Mouse (Mus musculus) layer of hippocampus, adult 2 months (tissue): Measurements from ENCODE around the gene 1700003F12Rik. TPM values are rescaled to one million over a fixed set of nuclear protein-coding genes. Genes with fewer than 3 reads are reported as not detected.

Experiments
- DNase-seq, 2 experiments: peaks; one replicate each; pipeline ENCODE4 v3.0.0; 2022; ENCODE audit warnings: low spot score in 2 of 2
- H3K27ac ChIP-seq: fragments of 200-600 bp; 2 replicates; pipeline ENCODE4 v1.8.1; 2022
- H3K4me3 ChIP-seq: fragments of 200-600 bp; 2 replicates; pipeline ENCODE4 v1.8.1; 2022; ENCODE audit warnings: mild to moderate bottlenecking
- CTCF ChIP-seq: fragments of 200-600 bp; conservative IDR thresholded peaks from 2 replicates; pipeline ENCODE4 v1.8.1; 2022; ENCODE audit warnings: antibody characterized with exemption, mild to moderate bottlenecking, moderate library complexity
- total RNA-seq, 2 experiments: library from RNA; stranded (reverse); gene quantifications; 2 replicates each; pipeline ENCODE4 v1.2.3; 2021

1700003F12Rik gene
- total RNA-seq, 2 experiments from 2014 or later = 1.4 TPM; not detected in 1

DNA sequence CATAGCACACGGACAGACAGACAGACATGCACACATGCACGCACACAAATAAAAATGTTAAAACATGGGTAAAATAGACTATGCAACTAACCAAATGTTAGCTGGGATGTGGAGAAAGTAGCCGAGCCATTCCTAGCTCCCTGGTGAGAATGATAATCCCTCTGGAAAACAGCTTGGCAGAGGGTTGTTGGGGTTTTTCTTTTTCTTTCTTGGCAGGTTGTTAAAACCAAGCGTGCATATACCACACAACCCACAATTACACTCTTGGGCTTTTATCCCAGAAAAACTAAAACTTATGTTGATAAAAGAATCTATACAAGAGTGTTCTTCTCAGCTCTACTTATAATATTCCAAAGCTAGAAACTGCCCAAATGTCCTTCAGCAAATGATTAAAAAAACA lies 42.2 kb downstream of the 1700003F12Rik start:
- no peak for DNase-seq
- TF ChIP-seq CTCF = no peak
- Histone ChIP-seq H3K4me3 (no peak overlapping the region), H3K27ac (no peak overlapping the region)

DNA sequence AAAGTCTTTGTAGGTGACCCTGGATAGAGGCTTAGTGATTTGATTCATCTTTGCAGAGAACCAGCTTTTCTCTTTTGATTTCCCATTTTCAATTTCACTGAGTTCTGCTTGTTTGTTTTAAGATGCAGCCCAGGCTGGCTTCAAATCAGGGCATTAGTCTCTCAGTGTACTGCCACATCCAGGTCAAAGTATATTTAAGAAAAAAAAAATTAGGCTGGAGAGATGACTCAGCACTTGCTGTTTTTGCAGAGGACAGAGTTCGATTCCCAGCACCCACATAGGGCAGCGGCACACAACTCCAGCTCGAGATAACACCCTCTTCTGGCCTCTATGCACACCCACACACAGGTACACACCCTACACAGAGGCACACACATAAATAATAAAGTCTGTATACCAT lies 44.4 kb downstream of the 1700003F12Rik start:
- no peak overlapping the region for H3K4me3 ChIP-seq
- no peak for DNase-seq
- TF ChIP-seq CTCF = no peak
- no peak overlapping the region for H3K27ac ChIP-seq

- DNase-seq = no peak
- no peak overlapping the region for H3K27ac ChIP-seq
These were observed 46.1 kb downstream of the 1700003F12Rik start for GRCm38 (mm10) chr2:154593025-154593424.

DNA sequence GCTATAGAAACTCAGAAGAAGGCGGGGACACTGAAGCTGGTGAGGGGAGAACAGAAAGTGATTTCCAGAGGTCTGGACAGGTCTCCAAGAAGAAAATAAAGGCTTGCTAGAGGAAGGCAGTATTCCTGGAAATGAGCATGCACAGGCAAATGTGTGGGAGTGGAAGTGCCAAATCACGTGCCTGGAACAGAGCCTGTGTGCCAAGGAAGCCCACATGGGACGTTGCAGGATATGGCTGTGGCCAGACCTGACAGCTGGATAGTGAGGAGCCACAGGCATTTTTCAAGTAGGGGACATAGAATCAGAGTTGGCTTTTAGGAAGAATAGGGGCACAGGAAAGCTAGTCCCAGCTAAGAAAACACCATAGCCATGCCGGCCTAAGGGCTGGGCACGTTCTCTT lies 48.9 kb downstream of the 1700003F12Rik start:
- DNase-seq = no peak
- TF ChIP-seq CTCF = no peak
- Histone ChIP-seq H3K27ac (no peak overlapping the region), H3K4me3 (no peak overlapping the region)

More at GRCm38 (mm10) chr2:154593025-154593424, 46.1 kb downstream of the 1700003F12Rik start:
- no peak overlapping the region for H3K4me3 ChIP-seq
- peak; percentile 75 for TF ChIP-seq CTCF

GRCm38 (mm10) chr2:154597399-154597798 lies 50.5 kb downstream of the 1700003F12Rik start:
- no peak overlapping the region for H3K4me3 ChIP-seq
- TF ChIP-seq CTCF = no peak
- no peak overlapping the region for H3K27ac ChIP-seq
- no peak for DNase-seq

Other genes starting within 250 kb of the 1700003F12Rik start
- gene Bpifb9b, start 239.9 kb upstream of the 1700003F12Rik start, total RNA-seq = not detected
- gene Cdk5rap1, start 174.1 kb upstream of the 1700003F12Rik start, total RNA-seq = 10 to 100 TPM; 15.3 to 18.3 TPM
- 10 to 100 TPM; 46.2 to 46.9 TPM for gene Snta1, start 139.0 kb upstream of the 1700003F12Rik start, total RNA-seq
- 10 to 100 TPM; 55.1 to 55.8 TPM for gene Cbfa2t2, start 110.6 kb upstream of the 1700003F12Rik start, total RNA-seq
- not detected for gene Actl10, start 4.7 kb downstream of the 1700003F12Rik start, total RNA-seq
- 10 to 100 TPM; 30.0 to 34.9 TPM for gene Necab3, start 11.8 kb downstream of the 1700003F12Rik start, total RNA-seq
- 1 to 10 TPM; 5.4 to 5.7 TPM for gene E2f1, start 22.8 kb downstream of the 1700003F12Rik start, total RNA-seq
- 10 to 100 TPM; 10.7 to 13.7 TPM for gene Pxmp4, start 56.6 kb downstream of the 1700003F12Rik start, total RNA-seq
- gene Zfp341, start 66.2 kb downstream of the 1700003F12Rik start, total RNA-seq = 10 to 100 TPM in 1 of 2 experiments, 1 to 10 TPM in 1; 9.1 to 10.8 TPM
- not detected for gene 4930519P11Rik, start 66.4 kb downstream of the 1700003F12Rik start, total RNA-seq
- gene Chmp4b, start 104.6 kb downstream of the 1700003F12Rik start, total RNA-seq = 100 to 1,000 TPM; 206 to 215 TPM
- gene Gm14214, start 222.9 kb downstream of the 1700003F12Rik start, total RNA-seq = not detected
- 10 to 100 TPM; 62.0 to 68.6 TPM for gene Raly, start 244.0 kb downstream of the 1700003F12Rik start, total RNA-seq
- not detected for gene a, start 244.3 kb downstream of the 1700003F12Rik start, total RNA-seq